Mouse (Mus musculus): ENCODE data around the gene Ell3.

The Ell3 gene

DNA sequence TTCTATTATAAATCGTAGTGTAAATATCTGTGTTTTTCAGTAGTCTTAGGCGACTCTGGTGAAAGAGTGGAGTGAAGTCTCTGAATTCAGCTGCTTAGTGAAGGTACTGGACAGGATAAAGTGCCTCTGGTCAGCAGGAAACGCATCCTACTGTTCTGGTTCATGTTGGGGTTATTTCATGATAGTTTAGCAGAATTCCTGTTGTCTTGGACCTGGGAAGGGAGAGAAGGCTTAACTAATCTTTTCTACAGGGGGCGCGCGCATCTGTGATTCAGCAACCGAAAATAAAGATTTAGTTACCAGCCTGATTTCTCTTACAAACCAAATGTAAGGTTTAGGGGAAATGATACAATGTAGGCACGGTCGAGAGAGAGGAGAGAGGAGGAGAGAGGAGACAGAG, 4.1 kb upstream of the Ell3 start:
- no peak for DNase-seq (ENCODE audit: low read depth, low spot score)

DNA sequence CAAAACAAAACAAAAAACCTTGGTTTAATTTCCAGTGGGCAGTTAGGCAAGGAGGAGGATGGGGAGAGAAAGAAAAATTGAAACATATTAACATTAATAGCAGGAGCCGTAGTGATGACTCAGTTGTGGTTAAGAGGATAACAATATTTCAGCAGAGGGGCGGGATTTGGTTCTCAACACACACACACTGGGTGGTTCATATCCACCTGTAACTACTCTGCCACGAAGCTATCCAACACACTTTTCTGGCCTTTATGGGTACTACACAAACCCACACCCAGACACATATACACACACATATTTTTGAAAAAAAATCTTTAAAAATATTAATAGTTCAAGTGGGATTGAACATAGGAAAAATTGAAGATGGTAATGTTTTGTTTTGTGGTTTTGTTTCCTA, 2.9 kb upstream of the Ell3 start:
- DNase-seq (ENCODE audit: low read depth, low spot score): no peak

DNA sequence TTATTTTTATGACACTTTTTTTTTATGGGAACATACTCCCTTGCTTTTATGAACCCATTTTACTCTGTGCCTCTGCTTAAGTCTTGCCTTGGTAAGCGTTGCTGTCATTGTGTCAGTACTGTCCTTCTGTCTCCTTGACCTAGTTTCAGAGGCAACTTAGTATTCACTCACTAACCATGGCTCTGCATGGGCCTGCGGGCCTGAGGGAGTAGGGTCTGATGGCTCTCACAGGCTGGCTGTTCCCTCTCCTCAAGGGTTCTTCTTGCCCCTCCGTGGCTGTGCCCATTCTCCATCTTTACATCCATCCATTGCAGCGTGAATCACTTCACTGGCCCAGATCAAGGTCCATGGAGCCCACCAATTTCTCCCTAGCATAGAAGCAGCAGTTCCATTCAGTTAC, 2.4 kb upstream of the Ell3 start:
- no peak for DNase-seq (ENCODE audit: low read depth, low spot score)

DNA sequence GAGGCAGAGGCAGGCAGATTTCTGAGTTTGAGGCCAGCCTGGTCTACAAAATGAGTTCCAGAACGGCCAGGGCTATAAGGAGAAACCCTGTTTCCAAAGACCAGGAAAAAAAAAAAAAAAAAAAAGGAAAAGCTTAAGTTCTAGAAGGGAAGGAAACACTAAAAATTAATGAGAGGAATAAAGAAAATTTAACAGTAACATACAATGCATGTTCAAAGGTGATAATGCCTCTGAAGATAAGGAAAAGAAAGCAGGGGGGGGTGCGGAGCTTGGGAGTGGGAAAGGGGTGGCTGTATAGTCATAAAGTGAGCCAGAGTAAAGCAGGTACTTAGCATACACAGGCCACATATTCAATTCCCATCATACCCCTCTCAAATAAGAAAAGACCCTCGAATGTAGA, 1.0 kb upstream of the Ell3 start:
- no peak for DNase-seq (ENCODE audit: low read depth, low spot score)

DNA sequence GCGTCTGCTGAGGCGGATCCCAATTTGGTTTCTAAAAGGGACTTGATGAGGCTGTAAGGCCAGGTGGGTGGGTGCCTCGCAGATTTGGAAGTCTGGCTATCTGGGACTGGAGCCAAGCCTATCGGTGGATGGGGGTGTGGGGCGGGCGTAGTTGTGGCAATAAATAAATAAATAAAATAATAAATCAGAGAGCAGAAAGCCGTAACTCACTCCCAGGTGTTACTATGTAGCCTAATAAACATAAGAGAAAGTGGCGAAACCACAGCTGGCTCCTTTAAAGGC, 1.1 kb downstream of the Ell3 start:
- no peak for DNase-seq (ENCODE audit: low read depth, low spot score)

DNA sequence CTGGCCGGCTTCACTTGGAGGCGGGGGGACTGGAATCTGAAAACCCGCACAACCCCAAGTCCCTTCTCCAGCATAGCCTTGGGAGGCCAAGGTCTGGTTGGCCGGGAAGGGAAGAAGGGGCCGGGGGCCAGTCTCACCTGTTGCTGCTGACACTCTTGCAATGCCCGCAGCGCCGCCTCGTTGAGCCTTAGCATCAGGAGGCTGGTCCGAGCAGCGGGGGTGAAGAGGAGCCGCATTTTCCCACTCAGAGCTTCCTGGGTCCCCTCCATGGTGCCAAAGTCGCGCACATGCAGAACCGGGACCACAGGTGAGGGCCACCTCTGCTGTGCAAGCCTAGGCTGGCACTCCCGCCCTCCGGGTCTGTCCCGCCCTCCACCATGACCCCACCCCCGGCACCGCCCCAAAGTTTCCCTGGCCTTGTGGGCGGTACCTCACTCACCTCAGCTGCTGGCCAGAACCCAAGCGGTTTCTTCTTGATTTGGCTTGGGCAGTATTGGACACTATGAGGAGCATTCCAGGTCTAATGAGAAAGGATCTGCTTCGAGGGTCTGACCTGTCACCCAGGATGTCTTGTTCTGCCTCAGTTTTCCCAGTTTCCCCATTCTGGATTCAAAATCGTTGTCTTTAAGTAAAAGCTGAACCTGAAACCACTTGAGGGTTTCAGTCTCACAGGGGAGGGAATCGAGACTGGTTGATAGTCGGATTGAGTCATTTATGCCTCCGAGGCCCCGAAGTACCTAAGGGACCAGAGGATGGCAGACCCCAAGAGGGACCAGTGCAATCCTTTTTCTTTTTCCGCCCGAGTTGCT, 1.6 kb downstream of the Ell3 start:
- DNase-seq (ENCODE audit: low read depth, low spot score): peak; percentile 69

DNA sequence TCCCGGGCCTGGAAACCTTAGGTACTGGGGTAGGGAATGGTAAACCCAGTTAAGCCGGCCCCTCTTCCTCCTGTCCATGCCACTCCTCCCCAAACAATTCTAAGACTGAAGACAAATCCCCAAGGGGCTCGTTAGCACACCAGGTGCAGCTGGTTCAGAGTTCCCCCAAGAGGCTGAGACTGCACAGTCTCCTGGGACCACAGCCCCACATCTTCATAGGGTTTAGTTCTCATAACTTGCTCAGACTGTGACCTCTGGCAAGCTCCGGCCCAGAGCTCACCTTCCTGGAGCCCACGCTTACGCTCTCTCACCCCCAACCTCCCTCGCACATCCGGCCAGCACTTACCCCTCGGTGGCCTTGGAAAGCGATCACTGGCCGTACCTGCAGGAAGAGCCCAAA, 2.3 kb downstream of the Ell3 start:
- no peak for DNase-seq (ENCODE audit: low read depth, low spot score)

DNA sequence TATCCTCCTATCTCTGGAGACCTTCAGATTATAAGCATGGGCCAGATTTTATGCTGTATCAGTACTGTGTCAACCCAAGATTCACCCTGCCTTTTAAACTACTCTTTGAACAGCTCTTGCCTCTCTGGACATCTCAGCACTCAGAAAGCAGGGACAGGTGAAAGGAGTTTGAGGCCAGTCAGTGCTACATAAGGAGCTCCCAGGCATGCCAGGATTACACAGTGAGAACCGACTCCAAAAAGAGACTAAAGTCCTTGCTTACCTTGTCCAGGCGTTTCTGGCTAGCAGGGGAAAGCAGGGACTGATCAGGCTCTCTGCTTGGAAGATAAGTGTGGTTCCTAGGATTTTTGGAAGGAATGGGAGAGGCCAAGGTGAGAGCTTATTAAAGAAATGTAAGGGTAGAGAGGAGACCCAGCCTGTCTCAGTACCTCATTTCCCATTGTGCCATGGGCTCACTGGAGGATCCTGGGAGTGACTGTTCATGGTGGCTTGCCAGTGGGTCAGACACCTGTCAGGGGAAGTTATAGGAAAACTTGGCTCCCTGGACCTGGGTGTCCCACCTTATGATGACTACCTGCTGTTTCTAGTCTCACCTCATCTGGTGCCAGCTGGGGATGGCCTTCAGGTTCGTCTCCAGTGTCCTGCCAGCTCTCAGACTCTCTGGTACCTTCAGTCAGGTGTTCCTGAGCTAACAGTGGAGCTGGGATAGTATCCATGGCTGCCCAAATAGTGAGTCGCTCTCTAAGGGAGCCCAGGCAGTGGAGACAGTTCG, 3.1 kb downstream of the Ell3 start:
- DNase-seq (ENCODE audit: low read depth, low spot score): no peak

DNA sequence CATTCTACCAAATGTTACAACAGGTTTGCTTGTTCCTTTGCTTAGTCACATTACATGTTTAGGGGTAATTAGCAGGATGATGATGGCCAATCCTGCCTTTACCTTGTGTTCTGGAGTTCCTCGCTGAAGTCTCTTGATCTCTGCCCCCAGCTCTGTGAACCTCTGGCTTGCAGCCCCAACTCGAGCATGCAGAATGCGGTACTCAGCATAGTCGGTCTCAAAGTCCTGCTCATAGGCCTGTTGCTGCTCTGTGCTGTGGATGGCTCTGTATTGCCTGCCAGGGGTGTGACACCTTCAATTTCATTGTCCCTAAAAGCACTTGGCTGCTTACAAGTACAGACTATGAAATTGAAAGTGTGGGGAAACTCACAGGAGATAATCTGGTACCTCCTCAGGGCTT, 4.3 kb downstream of the Ell3 start:
- no peak for DNase-seq (ENCODE audit: low read depth, low spot score)

DNA sequence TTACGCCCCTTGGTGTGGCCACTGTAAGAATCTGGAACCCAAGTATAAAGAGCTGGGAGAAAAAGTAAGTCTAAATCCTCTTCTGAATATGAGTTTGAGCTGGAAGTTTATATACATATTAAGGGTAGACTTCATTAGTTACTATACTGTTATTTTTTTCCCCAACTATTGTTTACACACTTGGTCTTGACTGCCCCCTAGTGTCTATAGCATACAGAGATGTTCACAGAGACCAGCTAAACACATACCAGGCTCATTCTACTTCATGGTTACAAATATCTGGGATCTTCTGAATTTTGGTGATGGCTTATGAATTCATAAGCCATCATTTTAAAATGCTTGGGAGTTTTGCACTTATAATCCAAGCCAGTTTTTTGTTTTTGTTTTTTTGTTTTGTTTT, 9.2 kb downstream of the Ell3 start:
- DNase-seq (ENCODE audit: low read depth, low spot score): no peak

DNA sequence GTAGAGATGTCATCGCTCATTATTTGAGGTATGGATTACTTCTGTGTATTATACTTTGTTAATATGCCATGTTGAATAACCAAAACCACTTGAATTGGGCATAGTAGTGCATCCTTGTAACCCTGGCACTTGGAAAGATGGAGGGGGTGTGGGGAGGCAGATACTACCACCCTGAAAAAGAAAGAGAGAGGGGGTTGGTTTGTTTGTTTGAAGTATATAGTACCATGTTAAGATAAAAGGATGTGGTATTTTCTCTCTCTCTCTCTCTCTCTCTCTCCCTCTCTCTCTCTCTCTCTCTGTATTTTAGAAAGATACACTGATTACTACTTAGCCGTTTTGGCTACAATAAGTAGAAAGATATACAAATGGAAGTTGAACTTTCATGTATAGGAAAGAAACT, 18.2 kb downstream of the Ell3 start:
- no peak for DNase-seq (ENCODE audit: low read depth, low spot score)

DNA sequence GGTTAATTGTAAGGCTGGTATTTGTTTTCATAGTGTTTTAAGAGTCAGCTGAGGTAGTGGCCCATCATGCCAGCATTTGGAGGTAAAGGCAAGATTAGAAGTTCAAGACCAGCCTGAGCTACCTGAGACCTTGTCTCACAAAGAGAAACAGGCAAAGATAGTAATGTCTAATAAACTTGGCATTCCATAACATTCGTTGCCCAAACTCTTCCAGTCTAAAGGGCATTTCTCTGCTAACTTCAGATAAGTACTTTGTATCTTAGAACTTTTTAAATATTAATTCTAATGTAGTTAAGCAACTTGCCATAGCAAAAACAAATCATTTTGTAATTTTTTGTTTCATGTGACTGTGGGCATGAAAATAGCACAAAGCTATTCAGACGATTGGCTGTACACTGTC, 20.9 kb downstream of the Ell3 start:
- DNase-seq (ENCODE audit: low read depth, low spot score): no peak

DNA sequence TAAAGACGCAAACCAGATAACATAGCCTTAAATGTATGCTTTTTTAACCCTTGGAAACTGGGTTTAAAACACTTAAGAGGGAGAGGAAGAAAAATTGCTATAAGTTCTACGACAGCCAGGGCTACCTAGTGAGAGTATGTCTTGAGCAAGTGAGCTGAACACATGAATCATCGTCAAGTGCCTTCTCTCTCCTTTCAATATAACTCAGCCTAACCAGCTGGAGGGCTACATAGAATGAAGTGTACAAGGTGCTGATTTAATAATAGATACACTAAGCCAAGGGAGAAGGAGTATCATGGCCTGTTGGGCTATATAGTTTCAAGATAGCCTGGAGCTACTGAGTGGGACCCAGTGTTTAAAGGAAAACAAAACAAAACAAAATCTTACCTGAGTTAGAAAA, 25.6 kb downstream of the Ell3 start:
- no peak for DNase-seq (ENCODE audit: low read depth, low spot score)

DNA sequence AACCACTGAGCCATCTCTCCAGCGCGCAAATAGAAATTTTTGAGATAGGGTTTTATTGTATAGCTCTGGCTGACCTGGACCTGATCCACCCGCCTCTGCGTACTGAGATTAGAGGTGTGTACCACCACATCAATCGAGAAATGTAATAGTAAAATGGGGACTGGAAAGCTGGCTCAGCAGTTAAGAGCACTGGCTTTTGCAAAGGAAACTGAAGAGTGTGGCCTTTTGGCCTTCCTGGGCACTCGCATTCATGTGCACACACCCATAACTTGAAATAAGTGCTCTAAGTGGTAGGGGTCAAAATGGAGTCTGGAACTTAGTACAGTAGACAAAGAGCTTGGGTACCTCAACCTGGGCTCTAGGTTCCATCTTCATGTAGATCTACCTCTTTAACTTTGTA, 27.7 kb downstream of the Ell3 start:
- DNase-seq (ENCODE audit: low read depth, low spot score): no peak

DNA sequence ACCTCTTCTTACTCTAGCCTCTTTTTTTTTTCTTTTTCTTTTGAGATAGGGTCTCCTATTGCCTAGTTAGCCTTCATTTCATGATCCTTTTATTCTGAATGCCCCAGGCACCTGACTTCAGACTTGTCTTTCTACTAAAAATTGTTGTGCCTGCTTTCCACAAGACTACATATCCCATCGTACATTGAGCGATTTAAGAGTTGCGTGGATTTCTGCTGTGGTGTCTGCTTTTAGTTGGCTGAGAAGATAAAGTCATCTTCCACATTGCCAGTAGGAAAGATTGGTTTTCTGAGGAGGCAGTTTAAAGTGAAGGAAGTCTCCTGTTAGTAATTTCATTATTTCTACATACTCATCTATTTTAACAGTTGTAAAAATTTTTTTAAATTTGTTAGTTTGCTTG, 28.5 kb downstream of the Ell3 start:
- DNase-seq (ENCODE audit: low read depth, low spot score): no peak

DNA sequence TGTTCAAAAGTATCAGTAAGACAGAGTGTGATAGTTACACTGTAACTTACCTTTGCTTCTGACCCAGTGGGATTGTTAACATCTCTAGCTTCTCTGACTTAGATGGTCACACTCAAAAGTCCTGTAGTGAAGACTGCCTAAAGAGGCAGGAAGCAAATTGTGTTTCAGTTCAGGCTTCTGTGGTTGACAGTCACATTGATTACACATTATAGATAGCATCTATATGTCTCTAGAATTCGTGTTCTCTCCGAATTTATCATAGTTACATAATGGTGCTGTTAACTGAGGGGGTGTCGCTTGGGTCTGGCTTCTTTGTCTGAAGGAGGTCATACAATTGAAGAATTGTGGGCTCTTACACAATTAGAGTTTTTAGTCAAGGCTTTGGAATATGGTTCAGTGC, 29.0 kb downstream of the Ell3 start:
- DNase-seq (ENCODE audit: low read depth, low spot score): no peak

DNA sequence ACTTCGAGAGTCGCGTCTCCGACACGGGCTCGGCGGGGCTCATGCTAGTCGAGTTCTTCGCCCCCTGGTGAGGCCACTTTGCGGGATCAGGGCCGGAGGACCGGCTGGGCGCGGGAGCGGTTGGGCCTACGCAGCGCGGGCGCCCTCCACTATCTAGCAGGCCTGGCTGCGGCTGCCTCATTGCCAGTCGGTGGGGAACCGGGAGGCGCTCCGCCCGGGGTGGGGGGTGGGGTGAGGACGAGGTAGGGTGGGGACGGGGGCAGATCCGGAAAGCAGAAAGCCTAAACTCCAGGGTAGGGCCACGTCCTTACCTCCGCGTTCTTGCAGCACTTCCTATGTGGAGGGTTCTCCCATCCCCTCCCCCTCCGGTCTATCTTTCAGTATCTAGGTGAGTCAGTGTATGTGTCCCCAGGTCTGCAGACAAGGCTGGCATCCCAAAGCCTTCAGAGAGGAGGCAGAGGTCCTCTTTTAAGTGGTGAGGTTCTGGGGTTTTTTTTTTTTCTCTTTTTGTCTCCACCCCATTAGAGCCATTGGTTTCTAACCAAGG, 29.9 kb downstream of the Ell3 start:
- DNase-seq (ENCODE audit: low read depth, low spot score): peak; percentile 42

DNA sequence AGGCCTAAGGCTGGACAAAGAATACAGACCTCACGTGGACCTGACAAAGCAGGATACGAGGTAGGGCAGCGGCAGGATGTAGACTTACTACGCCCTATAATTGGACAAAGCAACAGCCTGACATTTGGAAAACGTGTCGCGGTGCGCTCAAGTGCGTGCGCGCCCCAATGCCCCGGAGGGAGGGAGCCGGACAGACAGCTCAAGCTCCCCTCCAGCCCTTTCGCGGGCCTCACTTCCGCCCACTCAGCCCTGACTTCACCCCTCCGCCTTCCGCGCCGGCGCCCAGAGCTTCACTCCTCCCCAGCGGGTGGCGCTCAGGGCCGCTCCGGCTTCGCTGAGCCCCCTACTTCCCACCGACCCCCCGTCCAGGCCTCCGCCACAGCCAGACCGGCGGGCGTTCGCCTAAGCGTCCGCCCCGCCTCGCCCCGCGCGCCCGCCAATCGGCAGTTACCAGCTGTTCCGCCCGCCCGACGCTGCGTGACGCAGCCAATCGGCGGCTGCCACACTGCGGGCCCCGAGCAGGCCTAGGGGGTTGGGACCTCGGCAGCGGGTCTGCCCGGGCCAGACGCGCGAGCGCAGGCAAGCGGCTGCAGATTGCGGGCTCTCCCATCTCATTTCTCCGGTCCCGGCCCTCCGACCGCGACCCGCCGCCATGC, 30.6 kb downstream of the Ell3 start, which contains the start of the genes Pdia3 and Catsper2:
TSS of gene Pdia3 (plus strand) at position 389 of the 656 bp plus-strand sequence.
TSS of gene Catsper2 (minus strand) at position 406 of the 656 bp plus-strand sequence.
- peak; percentile 83 for DNase-seq (ENCODE audit: low read depth, low spot score)

DNA sequence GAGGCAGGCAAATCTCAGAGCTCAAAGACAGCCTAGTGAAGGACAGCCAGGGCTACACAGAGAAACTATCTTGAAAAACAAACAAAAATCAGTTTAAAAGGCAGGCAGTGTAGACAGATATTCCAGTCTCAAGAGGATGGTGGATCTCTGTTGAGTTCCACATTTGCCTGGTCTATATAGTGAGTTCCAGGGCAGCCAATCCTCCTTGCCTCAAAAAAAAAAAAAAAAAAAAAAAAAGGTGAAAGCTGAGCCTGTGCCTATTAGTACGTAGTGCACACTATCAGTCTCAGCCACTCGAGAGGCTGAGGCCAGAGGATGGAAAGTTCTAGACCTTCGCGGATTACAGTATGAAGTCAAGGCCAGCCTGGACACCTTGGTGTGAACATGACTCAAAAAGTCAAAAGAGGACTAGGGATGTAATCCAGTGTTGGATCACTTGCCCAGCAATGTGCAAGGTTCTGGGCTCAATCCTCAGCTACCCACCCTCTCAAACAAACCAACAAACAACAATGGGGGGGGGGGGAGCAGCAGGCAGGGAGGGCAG, 31.2 kb downstream of the Ell3 start:
- DNase-seq (ENCODE audit: low read depth, low spot score): peak; percentile 41

DNA sequence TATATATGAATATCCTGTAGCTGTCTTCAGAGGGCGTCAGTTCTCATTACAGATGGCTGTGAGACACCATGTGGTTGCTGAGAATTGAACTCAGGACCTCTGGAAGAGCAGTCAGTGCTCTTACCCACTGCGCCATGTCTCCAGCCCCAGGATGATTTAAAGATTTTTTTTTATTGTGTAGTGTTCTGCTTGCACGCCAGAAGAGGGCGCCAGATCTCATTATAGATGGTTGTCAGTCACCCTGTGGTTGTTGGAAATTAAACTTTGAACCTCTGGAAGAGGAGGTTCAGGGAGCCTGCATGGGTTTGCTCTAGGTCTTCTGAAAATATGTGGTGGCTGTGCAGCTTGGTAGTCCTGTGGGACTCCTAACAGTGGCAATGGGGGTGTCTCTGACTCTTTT, 35.9 kb downstream of the Ell3 start:
- DNase-seq (ENCODE audit: low read depth, low spot score): peak; percentile 67

DNA sequence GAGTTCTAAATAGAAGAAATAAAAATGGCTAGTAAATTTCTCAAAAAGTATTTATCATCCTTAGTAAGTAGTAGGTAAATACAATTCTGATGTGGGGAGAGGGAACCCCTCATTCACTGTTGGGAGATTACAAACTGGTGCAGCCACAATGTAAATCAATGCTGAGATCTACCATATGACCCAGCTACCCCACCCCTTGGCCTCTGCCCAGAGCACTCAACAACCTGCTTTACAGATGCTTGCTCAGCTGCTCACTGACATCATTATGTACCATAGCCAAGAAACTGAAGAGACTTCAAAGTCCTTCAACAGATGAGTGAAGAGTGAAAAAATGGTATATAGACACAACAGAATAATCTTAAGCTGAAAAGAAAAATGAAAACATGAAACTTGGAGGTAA, 40.8 kb downstream of the Ell3 start:
- no peak for DNase-seq (ENCODE audit: low read depth, low spot score)

DNA sequence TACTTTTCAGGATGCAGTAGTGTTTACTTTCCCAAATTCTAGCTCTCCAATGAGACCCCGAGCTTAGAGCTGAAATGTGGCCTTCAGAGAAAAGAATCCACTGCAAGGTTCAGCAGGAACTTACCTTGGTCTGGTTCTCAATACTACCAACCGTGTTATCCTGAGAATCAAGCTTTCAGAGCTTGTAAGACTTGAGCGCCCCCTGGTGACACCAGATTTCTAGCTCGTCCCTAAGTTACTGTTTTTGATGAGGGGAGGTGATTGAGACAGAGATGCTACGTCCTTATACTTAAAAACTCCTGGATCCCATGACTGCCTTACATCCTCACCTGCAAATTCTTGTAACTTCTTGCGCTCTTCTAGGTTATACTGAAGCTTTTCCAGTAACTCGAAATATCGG, 47.5 kb downstream of the Ell3 start:
- DNase-seq (ENCODE audit: low read depth, low spot score): peak; percentile 60
